Mouse (Mus musculus): ENCODE results near the gene Serping1. TPM values are rescaled to one million over a fixed set of nuclear protein-coding genes. Genes with fewer than 3 reads are reported as not detected.

Serping1 gene
- polyA plus RNA-seq, 1 experiment from 2014 or later = 34.6 TPM

GRCm38 (mm10) chr2:84717357-84717756 is 57.9 kb downstream of the Serping1 start:
- H3K9ac ChIP-seq = no peak overlapping the region
- H3K27me3 ChIP-seq = no peaks in the 10 kb centered on the region
- H3K4me3 ChIP-seq = no peak overlapping the region
- H3K36me3 ChIP-seq = peaks cover 8% of the 10 kb centered on the region
- peaks cover 30% of the 10 kb centered on the region for H3K4me1 ChIP-seq (replicated peaks)
- no peak overlapping the region for H3K27ac ChIP-seq
- WGBS = 95% methylated on average over 4 of the region's 4 CpGs
- no peaks in the 10 kb centered on the region for H3K9me3 ChIP-seq
- H3K4me2 ChIP-seq = no peak overlapping the region
- ATAC-seq (ENCODE audit: low FRiP score) = no peak

- peaks cover 33% of the 10 kb centered on the region for H3K4me1 ChIP-seq (replicated peaks)
- peak overlapping the region; percentile 93 for H3K27ac ChIP-seq
- H3K9me3 ChIP-seq = no peaks in the 10 kb centered on the region
- peak overlapping the region; percentile 95 for H3K4me3 ChIP-seq
- peak overlapping the region; percentile 79 for H3K4me2 ChIP-seq
- ATAC-seq (ENCODE audit: low FRiP score) = no peak
- H3K27me3 ChIP-seq = no peaks in the 10 kb centered on the region
- peak overlapping the region; percentile 76 for H3K9ac ChIP-seq
- 35% methylated on average over 9 of the region's 9 CpGs for WGBS
- H3K36me3 ChIP-seq = peaks cover 6% of the 10 kb centered on the region; the same call in 1 of the 2 replicates
Observed at GRCm38 (mm10) chr2:84716423-84717355, 58.6 kb downstream of the Serping1 start.

GRCm38 (mm10) chr2:84715562-84716361 is 59.5 kb downstream of the Serping1 start:
- Histone ChIP-seq H3K9me3 (no peaks in the 10 kb centered on the region), H3K27me3 (no peaks in the 10 kb centered on the region), H3K27ac (peak overlapping the region; percentile 93), H3K9ac (peak overlapping the region; percentile 96), H3K4me2 (peak overlapping the region; percentile 79), H3K36me3 (peaks cover 3% of the 10 kb centered on the region), H3K4me1 (replicated peaks) (peaks cover 27% of the 10 kb centered on the region), H3K4me3 (peak overlapping the region; percentile 95)
- WGBS = under 1% methylated on average over 33 of the region's 33 CpGs
- peak; percentile 96 for ATAC-seq (ENCODE audit: low FRiP score)

MicroRNAs encoded within 50 kb of the gene (microRNA counts, 519-probe panel; counts per million panel counts)
- microRNA mmu-miR-130a = 6,060 counts per million, percentile 97 among the panel's probes with 10 or more counts

Small RNA genes within 50 kb of the gene (microRNA-seq; reads per million reads assigned to microRNA genes)
- gene Mir130a = 27,154 reads per million, percentile 98 among the genes with 10 or more reads in this experiment

Other genes with a start within 250 kb of the Serping1 start
- gene Ctnnd1, start 124.7 kb downstream of the Serping1 start, polyA plus RNA-seq (2015; fragmentation: Nextera tagmentation; extraction: Ambion mirVana) = 38.6 and 39.2 TPM in 2 replicates
- 0.28 and 0.29 TPM in 2 replicates for gene Btbd18, start 116.4 kb downstream of the Serping1 start, polyA plus RNA-seq (2015; fragmentation: Nextera tagmentation; extraction: Ambion mirVana)
- gene Selenoh, start 104.7 kb downstream of the Serping1 start, polyA plus RNA-seq (2015; fragmentation: Nextera tagmentation; extraction: Ambion mirVana) = 217 and 222 TPM in 2 replicates
- gene Gm28635, start 97.4 kb downstream of the Serping1 start, polyA plus RNA-seq (2015; fragmentation: Nextera tagmentation; extraction: Ambion mirVana) = not detected in 2 replicates
- gene Med19, start 97.0 kb downstream of the Serping1 start, polyA plus RNA-seq (2015; fragmentation: Nextera tagmentation; extraction: Ambion mirVana) = 52.1 and 53.5 TPM in 2 replicates
- 256 and 260 TPM in 2 replicates for gene Tmx2, start 96.3 kb downstream of the Serping1 start, polyA plus RNA-seq (2015; fragmentation: Nextera tagmentation; extraction: Ambion mirVana)
- 17.2 and 18.5 TPM in 2 replicates for gene Zdhhc5, start 60.3 kb downstream of the Serping1 start, polyA plus RNA-seq (2015; fragmentation: Nextera tagmentation; extraction: Ambion mirVana)
- gene Clp1, start 48.1 kb downstream of the Serping1 start, polyA plus RNA-seq (2015; fragmentation: Nextera tagmentation; extraction: Ambion mirVana) = 26.7 and 28.6 TPM in 2 replicates
- 22.2 and 25.4 TPM in 2 replicates for gene Ypel4, start 41.4 kb downstream of the Serping1 start, polyA plus RNA-seq (2015; fragmentation: Nextera tagmentation; extraction: Ambion mirVana)
- 5.2 and 7.0 TPM in 2 replicates for gene Gm19426, start 31.8 kb downstream of the Serping1 start, polyA plus RNA-seq (2015; fragmentation: Nextera tagmentation; extraction: Ambion mirVana)
- 16.8 and 17.6 TPM in 2 replicates for gene Ube2l6, start 23.4 kb upstream of the Serping1 start, polyA plus RNA-seq (2015; fragmentation: Nextera tagmentation; extraction: Ambion mirVana)
- gene Smtnl1, start 47.2 kb upstream of the Serping1 start, polyA plus RNA-seq (2015; fragmentation: Nextera tagmentation; extraction: Ambion mirVana) = not detected in 2 replicates
- 59.2 and 61.9 TPM in 2 replicates for gene Timm10, start 51.6 kb upstream of the Serping1 start, polyA plus RNA-seq (2015; fragmentation: Nextera tagmentation; extraction: Ambion mirVana)
- 2.5 and 3.3 TPM in 2 replicates for gene Slc43a1, start 63.4 kb upstream of the Serping1 start, polyA plus RNA-seq (2015; fragmentation: Nextera tagmentation; extraction: Ambion mirVana)
- gene Rtn4rl2, start 111.3 kb upstream of the Serping1 start, polyA plus RNA-seq (2015; fragmentation: Nextera tagmentation; extraction: Ambion mirVana) = 2.0 and 3.1 TPM in 2 replicates
- gene Slc43a3, start 161.1 kb upstream of the Serping1 start, polyA plus RNA-seq (2015; fragmentation: Nextera tagmentation; extraction: Ambion mirVana) = 6.1 and 7.0 TPM in 2 replicates
- gene Prg2, start 205.0 kb upstream of the Serping1 start, polyA plus RNA-seq (2015; fragmentation: Nextera tagmentation; extraction: Ambion mirVana) = 0.25 and 0.48 TPM in 2 replicates
- not detected in 2 replicates for gene Prg3, start 212.8 kb upstream of the Serping1 start, polyA plus RNA-seq (2015; fragmentation: Nextera tagmentation; extraction: Ambion mirVana)

Measured in hindbrain, embryonic 13.5 days (tissue).